Mouse (Mus musculus) cortical plate, adult 2 months (tissue): ENCODE measurements around the gene Zbtb20. TPM values are rescaled to one million over a fixed set of nuclear protein-coding genes. Genes with fewer than 3 reads are reported as not detected.

ENCODE experiments used
- H3K27ac ChIP-seq: fragments of 200-500 bp; 2 replicates; pipeline ENCODE4 v1.5.1; 2012; ENCODE audit warnings: low read length, control low read depth, inconsistent platforms; ENCODE audit not compliant: insufficient read depth
- H3K4me1 ChIP-seq: fragments of 200-500 bp; 2 replicates; pipeline ENCODE4 v1.6.1; 2011; ENCODE audit warnings: low read length; ENCODE audit not compliant: control insufficient read depth, insufficient read depth
- H3K4me3 ChIP-seq: fragments of 200-500 bp; 2 replicates; pipeline ENCODE4 v1.5.1; 2011; ENCODE audit warnings: mild to moderate bottlenecking, low read length, control low read depth; ENCODE audit not compliant: insufficient read depth
- CTCF ChIP-seq: fragments of 200-500 bp; IDR thresholded peaks from 2 replicates; pipeline ENCODE4 v1.5.1; 2011; ENCODE audit warnings: mild to moderate bottlenecking, control low read depth, low read length; ENCODE audit not compliant: insufficient read depth; ENCODE audit errors: extremely low read depth
- POLR2A ChIP-seq: fragments of 200-500 bp; IDR thresholded peaks from 2 replicates; pipeline ENCODE4 v1.6.1; 2011; ENCODE audit warnings: mild to moderate bottlenecking, low read length, control low read depth; ENCODE audit not compliant: insufficient read depth; ENCODE audit errors: extremely low read depth
- polyA plus RNA-seq: library from polyadenylated mRNA; depleted of rRNA; stranded (reverse); fragments of >200 nt; gene quantifications from 2 replicates; pipeline ENCODE4 v1.2.3, GENCODE M21; 2012

The Zbtb20 gene
- polyA plus RNA-seq, 1 experiment: 13.1 TPM

GRCm38 (mm10) chr16:43571376-43572081 lies 695.8 kb downstream of the Zbtb20 start:
- Histone ChIP-seq H3K4me3 (no peak overlapping the region), H3K4me1 (peaks cover 9% of the 10 kb centered on the region), H3K27ac (peak overlapping the region; percentile 92)
- TF ChIP-seq POLR2A (no peak), CTCF (no peak)

- Histone ChIP-seq H3K27ac (peak overlapping the region; percentile 92), H3K4me3 (no peak overlapping the region), H3K4me1 (peaks cover 12% of the 10 kb centered on the region)
- TF ChIP-seq POLR2A (no peak), CTCF (no peak)
Measured at GRCm38 (mm10) chr16:43572171-43572570, 696.5 kb downstream of the Zbtb20 start.

GRCm38 (mm10) chr16:43572766-43573165 lies 697.1 kb downstream of the Zbtb20 start:
- H3K4me3 ChIP-seq: no peak overlapping the region
- no peak for TF ChIP-seq POLR2A
- TF ChIP-seq CTCF: no peak
- peak overlapping the region; percentile 92 for H3K27ac ChIP-seq
- peaks cover 13% of the 10 kb centered on the region for H3K4me1 ChIP-seq

GRCm38 (mm10) chr16:43573181-43573833 lies 697.6 kb downstream of the Zbtb20 start:
- H3K4me1 ChIP-seq: peaks cover 13% of the 10 kb centered on the region
- H3K27ac ChIP-seq: peak overlapping the region; percentile 92
- no peak overlapping the region for H3K4me3 ChIP-seq
- no peak for TF ChIP-seq POLR2A
- no peak for TF ChIP-seq CTCF

GRCm38 (mm10) chr16:43574006-43574764 lies 698.5 kb downstream of the Zbtb20 start:
- H3K4me3 ChIP-seq: no peak overlapping the region
- peaks cover 13% of the 10 kb centered on the region for H3K4me1 ChIP-seq
- TF ChIP-seq POLR2A: no peak
- peak; percentile 91 for TF ChIP-seq CTCF
- H3K27ac ChIP-seq: peak overlapping the region; percentile 92

- Histone ChIP-seq H3K4me1 (peaks cover 16% of the 10 kb centered on the region), H3K4me3 (no peak overlapping the region), H3K27ac (no peak overlapping the region)
- TF ChIP-seq POLR2A (no peak), CTCF (no peak)
Measured at GRCm38 (mm10) chr16:43575066-43575465, 699.4 kb downstream of the Zbtb20 start.

- TF ChIP-seq CTCF: no peak
- no peak for TF ChIP-seq POLR2A
- Histone ChIP-seq H3K4me3 (no peak overlapping the region), H3K4me1 (peaks cover 16% of the 10 kb centered on the region), H3K27ac (no peak overlapping the region)
Measured at GRCm38 (mm10) chr16:43575507-43575906, 699.8 kb downstream of the Zbtb20 start.

- Histone ChIP-seq H3K4me1 (peaks cover 8% of the 10 kb centered on the region), H3K4me3 (no peak overlapping the region), H3K27ac (peak overlapping the region; percentile 86)
- TF ChIP-seq POLR2A (no peak), CTCF (no peak)
Measured at GRCm38 (mm10) chr16:43577399-43577798, 701.7 kb downstream of the Zbtb20 start.

GRCm38 (mm10) chr16:43578351-43578750 lies 702.7 kb downstream of the Zbtb20 start:
- Histone ChIP-seq H3K27ac (no peak overlapping the region), H3K4me1 (peaks cover 7% of the 10 kb centered on the region)
- TF ChIP-seq CTCF (no peak), POLR2A (no peak)

GRCm38 (mm10) chr16:43579111-43579510 lies 703.4 kb downstream of the Zbtb20 start:
- no peak for TF ChIP-seq CTCF
- TF ChIP-seq POLR2A: no peak
- Histone ChIP-seq H3K4me1 (peaks cover 7% of the 10 kb centered on the region), H3K27ac (no peak overlapping the region), H3K4me3 (no peak overlapping the region)

More at GRCm38 (mm10) chr16:43578351-43578750, 702.7 kb downstream of the Zbtb20 start:
- H3K4me3 ChIP-seq: no peak overlapping the region
